Mouse (Mus musculus): ENCODE data around the gene AC134908.4. TPM values are rescaled to one million over a fixed set of nuclear protein-coding genes. Genes with fewer than 3 reads are reported as not detected.

The AC134908.4 gene
- polyA plus RNA-seq, 1 experiment from 2014 or later, result 0.29 TPM

DNA sequence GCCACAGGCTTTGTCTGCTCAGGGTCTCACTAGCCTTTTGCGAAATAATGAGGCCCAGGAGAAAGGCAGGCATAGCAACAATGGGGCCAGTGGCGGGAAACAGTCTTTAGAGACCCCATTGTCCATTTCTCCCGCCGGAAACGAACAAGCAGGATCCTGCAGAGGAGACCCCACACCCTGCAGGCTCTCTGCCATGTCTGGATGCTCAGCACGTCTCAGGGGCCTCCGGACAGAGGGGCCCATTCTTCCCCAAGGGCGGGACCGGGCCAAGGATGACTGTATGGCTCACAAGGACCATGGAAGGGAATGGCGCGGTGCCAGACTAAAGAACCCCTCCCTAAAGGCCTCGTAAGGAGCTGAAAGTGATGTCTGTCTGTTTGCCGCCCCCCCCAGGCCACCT, 1.3 kb downstream of the AC134908.4 start:
- no peak overlapping the region for H3K4me2 ChIP-seq (ENCODE audit: low read depth, severe bottlenecking)
- no peak overlapping the region for H3K9ac ChIP-seq (ENCODE audit: low read length)
- H3K4me1 ChIP-seq (ENCODE audit: control insufficient read depth, insufficient read depth, low read length), result peaks cover 35% of the 10 kb centered on the region
- H3K27me3 ChIP-seq (ENCODE audit: control insufficient read depth, insufficient read depth, low read length), result no peaks in the 10 kb centered on the region
- DNase-seq (ENCODE audit: low spot score) (no peak), ATAC-seq (ENCODE audit: insufficient number of reproducible peaks, low FRiP score, low TSS enrichment, low read depth) (no peak)
- no peak overlapping the region for H3K27ac ChIP-seq (replicated peaks; ENCODE audit: low read depth, low read length)
- no peaks in the 10 kb centered on the region for H3K9me3 ChIP-seq (ENCODE audit: control insufficient read depth, low read length)
- 86% methylated on average over 13 of the region's 13 CpGs for WGBS
- no peak overlapping the region for H3K4me3 ChIP-seq (ENCODE audit: low read depth, low read length)
- 0 out of 2 replicates have a peak, but pooled peaks cover 3% of the 10 kb centered on the region for H3K36me3 ChIP-seq (ENCODE audit: control insufficient read depth, insufficient read depth, low read length)

DNA sequence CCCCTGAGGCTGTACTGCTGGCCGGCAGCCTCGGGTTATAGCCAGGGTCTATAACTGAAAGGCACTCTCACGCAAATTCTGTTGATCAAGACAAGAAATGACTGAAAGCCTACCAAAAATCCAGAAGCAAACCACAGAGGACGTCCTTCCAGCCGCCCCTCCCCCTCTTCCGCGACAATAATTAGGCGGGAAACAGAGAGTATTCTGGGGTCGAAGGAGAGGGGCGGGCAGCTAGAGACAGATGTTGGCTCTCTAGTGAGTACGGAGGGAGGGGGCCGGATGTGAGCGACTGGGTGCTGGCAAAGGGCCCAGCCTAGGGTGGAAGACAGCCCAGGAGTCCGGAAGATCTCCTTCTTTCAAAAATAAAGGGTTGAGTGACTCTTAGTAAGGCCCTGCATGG, 2.8 kb downstream of the AC134908.4 start, which contains the start of gene Fam173a:
Fam173a (minus strand) TSS at position 287 of the 400 bp plus-strand sequence.
- Histone ChIP-seq H3K4me2 (ENCODE audit: low read depth, severe bottlenecking) (peak within 1 kb of the TSS; percentile 90), H3K9ac (ENCODE audit: low read length) (peak within 1 kb of the TSS; percentile 71), H3K4me3 (ENCODE audit: low read depth, low read length) (peak within 1 kb of the TSS; percentile 66), H3K4me1 (ENCODE audit: control insufficient read depth, insufficient read depth, low read length) (peaks cover 34% of the 10 kb centered on the region), H3K9me3 (ENCODE audit: control insufficient read depth, low read length) (no peaks in the 10 kb centered on the region), H3K27ac (replicated peaks; ENCODE audit: low read depth, low read length) (peak within 1 kb of the TSS; percentile 79), H3K36me3 (ENCODE audit: control insufficient read depth, insufficient read depth, low read length) (0 out of 2 replicates have a peak, but pooled peaks cover 10% of the 10 kb centered on the region), H3K27me3 (ENCODE audit: control insufficient read depth, insufficient read depth, low read length) (no peaks in the 10 kb centered on the region)
- under 1% methylated on average over 14 of the region's 14 CpGs for WGBS
- DNase-seq (ENCODE audit: low spot score) (peak; percentile 76), ATAC-seq (ENCODE audit: insufficient number of reproducible peaks, low FRiP score, low TSS enrichment, low read depth) (no peak)

DNA sequence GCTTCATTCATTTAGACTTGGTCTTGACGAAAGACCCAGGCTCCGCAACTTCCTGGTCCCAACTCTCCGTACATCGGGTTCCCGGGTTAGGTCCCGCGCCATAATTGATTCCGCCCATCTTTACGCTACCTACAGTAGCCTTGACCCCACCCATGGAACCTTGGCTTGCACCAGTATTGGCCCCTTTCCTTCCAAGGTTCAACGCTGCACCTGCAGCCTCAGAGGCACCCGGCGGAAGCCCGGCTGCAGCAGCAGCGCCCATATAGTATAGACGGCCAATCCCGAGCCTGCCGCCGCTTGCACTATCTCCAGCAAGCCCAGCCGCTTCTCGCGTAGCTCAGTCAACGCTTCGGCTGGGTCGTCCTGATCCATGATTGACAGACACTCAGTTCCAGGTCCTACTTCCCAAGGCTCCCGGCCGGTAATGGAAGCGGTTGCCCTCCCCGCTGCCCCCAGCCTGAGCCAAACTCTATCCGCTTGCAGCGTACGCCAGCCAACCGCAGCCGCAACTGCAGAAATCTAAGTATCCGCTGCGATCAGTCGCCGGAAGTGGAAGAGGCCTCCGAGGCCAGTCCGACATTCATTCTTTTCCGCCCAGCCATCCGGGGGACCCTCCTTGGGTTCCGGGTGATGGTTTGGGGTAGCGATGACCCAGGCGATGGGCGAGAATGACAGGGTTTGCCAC, 3.5 kb downstream of the AC134908.4 start:
- ATAC-seq (ENCODE audit: insufficient number of reproducible peaks, low FRiP score, low TSS enrichment, low read depth) (peak; percentile 26), DNase-seq (ENCODE audit: low spot score) (peak; percentile 91)
- H3K9ac ChIP-seq (ENCODE audit: low read length), result peak overlapping the region; percentile 71
- peak overlapping the region; percentile 79 for H3K27ac ChIP-seq (replicated peaks; ENCODE audit: low read depth, low read length)
- peak overlapping the region; percentile 90 for H3K4me2 ChIP-seq (ENCODE audit: low read depth, severe bottlenecking)
- no peaks in the 10 kb centered on the region for H3K27me3 ChIP-seq (ENCODE audit: control insufficient read depth, insufficient read depth, low read length)
- 0 out of 2 replicates have a peak, but pooled peaks cover 11% of the 10 kb centered on the region for H3K36me3 ChIP-seq (ENCODE audit: control insufficient read depth, insufficient read depth, low read length)
- peak overlapping the region; percentile 66 for H3K4me3 ChIP-seq (ENCODE audit: low read depth, low read length)
- peaks cover 30% of the 10 kb centered on the region for H3K4me1 ChIP-seq (ENCODE audit: control insufficient read depth, insufficient read depth, low read length)
- H3K9me3 ChIP-seq (ENCODE audit: control insufficient read depth, low read length), result no peaks in the 10 kb centered on the region
- WGBS, result under 1% methylated on average over 45 of the region's 45 CpGs

DNA sequence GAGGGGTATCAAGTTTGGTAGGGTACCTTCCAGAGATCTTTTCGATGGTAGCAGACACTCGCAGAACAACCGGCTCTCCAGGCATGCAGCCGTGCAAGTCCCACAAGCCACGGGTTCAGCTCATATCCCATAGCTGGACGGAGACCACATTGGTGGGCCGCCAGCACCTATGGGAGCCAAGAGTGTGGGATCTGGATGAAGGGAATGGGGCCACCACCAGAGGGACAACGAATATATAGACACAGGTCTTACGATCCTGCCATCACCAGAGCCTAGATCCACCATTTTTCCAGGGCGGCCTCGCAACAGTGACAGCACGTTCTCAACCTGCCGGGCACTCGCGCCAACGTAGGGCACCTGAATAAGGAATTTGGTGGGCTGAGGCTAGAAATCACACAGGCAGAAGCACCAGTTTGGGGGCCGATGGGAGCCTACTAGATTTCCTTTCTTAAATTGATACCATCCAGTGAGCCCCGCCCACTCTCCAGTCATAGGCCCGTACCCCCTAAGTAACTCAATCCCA, 4.1 kb downstream of the AC134908.4 start:
- ATAC-seq (ENCODE audit: insufficient number of reproducible peaks, low FRiP score, low TSS enrichment, low read depth), result peak; percentile 1; the same call in 1 of the 2 replicates
- Histone ChIP-seq H3K4me3 (ENCODE audit: low read depth, low read length) (peak overlapping the region; percentile 66), H3K9me3 (ENCODE audit: control insufficient read depth, low read length) (no peaks in the 10 kb centered on the region), H3K9ac (ENCODE audit: low read length) (peak overlapping the region; percentile 71), H3K36me3 (ENCODE audit: control insufficient read depth, insufficient read depth, low read length) (0 out of 2 replicates have a peak, but pooled peaks cover 11% of the 10 kb centered on the region), H3K4me1 (ENCODE audit: control insufficient read depth, insufficient read depth, low read length) (peaks cover 30% of the 10 kb centered on the region), H3K27ac (replicated peaks; ENCODE audit: low read depth, low read length) (peak overlapping the region; percentile 79), H3K27me3 (ENCODE audit: control insufficient read depth, insufficient read depth, low read length) (no peaks in the 10 kb centered on the region), H3K4me2 (ENCODE audit: low read depth, severe bottlenecking) (peak overlapping the region; percentile 90)
- 32% methylated on average over 19 of the region's 19 CpGs for WGBS
- DNase-seq (ENCODE audit: low spot score), result no peak

DNA sequence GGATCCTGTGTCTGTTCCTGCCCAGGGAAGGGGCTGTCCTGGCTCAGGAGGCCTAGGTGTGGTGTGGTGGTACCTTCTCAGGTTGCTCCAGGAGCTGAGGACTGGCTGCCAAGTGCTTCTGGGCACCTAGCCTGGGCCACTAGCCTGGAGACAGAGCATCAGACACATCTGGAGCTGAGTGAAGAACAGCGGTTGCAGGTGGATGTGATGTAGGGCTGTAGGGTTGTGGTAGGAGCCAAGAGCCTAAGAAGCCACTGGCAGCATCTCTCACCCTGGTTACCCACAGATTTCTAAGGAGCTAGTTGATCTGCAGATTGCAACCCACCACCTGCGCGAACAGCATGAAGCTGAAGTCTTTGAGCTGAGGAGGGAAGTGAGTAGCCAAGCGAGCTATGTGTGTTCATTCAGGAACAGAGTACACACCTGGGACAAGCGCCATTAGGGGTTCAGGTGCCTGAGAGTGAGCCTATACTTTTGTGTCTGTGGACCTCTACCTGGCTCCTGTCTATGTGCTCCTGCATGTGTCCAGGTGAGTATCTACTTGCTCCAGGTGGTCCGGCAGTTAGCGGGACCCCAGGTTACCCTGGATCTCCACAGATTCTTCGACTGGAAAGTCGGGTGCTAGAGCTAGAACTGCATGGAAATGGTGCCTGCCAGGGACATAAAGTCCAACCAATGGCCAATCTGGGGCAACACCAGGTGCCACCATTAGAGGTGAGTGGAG, 8.5 kb downstream of the AC134908.4 start:
- WGBS, result 92% methylated on average over 9 of the region's 9 CpGs
- DNase-seq (ENCODE audit: low spot score) (no peak), ATAC-seq (ENCODE audit: insufficient number of reproducible peaks, low FRiP score, low TSS enrichment, low read depth) (no peak)
- Histone ChIP-seq H3K27me3 (ENCODE audit: control insufficient read depth, insufficient read depth, low read length) (no peaks in the 10 kb centered on the region), H3K4me2 (ENCODE audit: low read depth, severe bottlenecking) (no peak overlapping the region; the same call in 1 of the 2 replicates), H3K36me3 (ENCODE audit: control insufficient read depth, insufficient read depth, low read length) (peaks cover 27% of the 10 kb centered on the region), H3K27ac (replicated peaks; ENCODE audit: low read depth, low read length) (no peak overlapping the region), H3K4me3 (ENCODE audit: low read depth, low read length) (no peak overlapping the region), H3K9me3 (ENCODE audit: control insufficient read depth, low read length) (no peaks in the 10 kb centered on the region), H3K4me1 (ENCODE audit: control insufficient read depth, insufficient read depth, low read length) (peaks cover 27% of the 10 kb centered on the region), H3K9ac (ENCODE audit: low read length) (no peak overlapping the region)

DNA sequence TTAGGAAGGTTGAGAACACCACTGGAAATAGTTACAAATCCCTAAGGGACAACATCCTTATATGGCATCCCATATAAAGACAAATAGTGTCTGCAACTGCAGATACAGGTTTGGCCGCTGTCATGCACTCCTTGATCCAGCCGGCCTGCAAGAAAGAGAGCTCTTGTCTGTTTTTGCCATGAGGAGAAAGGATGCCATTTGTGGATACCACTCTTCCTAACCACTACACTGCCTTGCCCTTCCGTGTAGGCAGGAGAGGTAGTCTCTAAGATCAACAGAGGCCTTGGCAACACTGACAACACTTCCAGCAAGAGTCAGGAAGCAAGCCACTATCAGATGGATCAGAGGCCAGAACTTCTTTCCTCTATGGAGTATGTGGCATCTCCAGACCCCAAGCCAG, 9.2 kb downstream of the AC134908.4 start, which contains the start of gene Ccdc78:
Ccdc78 (plus strand) TSS at position 301 of the 400 bp plus-strand sequence.
- 86% methylated on average over 3 of the region's 3 CpGs for WGBS
- DNase-seq (ENCODE audit: low spot score) (no peak), ATAC-seq (ENCODE audit: insufficient number of reproducible peaks, low FRiP score, low TSS enrichment, low read depth) (no peak)
- Histone ChIP-seq H3K36me3 (ENCODE audit: control insufficient read depth, insufficient read depth, low read length) (peaks cover 29% of the 10 kb centered on the region), H3K4me1 (ENCODE audit: control insufficient read depth, insufficient read depth, low read length) (peaks cover 24% of the 10 kb centered on the region), H3K27me3 (ENCODE audit: control insufficient read depth, insufficient read depth, low read length) (no peaks in the 10 kb centered on the region), H3K4me3 (ENCODE audit: low read depth, low read length) (peak within 1 kb of the TSS; percentile 76), H3K4me2 (ENCODE audit: low read depth, severe bottlenecking) (peak within 1 kb of the TSS; percentile 85), H3K9me3 (ENCODE audit: control insufficient read depth, low read length) (no peaks in the 10 kb centered on the region), H3K9ac (ENCODE audit: low read length) (peak within 1 kb of the TSS; percentile 64), H3K27ac (replicated peaks; ENCODE audit: low read depth, low read length) (peak within 1 kb of the TSS; percentile 87)

DNA sequence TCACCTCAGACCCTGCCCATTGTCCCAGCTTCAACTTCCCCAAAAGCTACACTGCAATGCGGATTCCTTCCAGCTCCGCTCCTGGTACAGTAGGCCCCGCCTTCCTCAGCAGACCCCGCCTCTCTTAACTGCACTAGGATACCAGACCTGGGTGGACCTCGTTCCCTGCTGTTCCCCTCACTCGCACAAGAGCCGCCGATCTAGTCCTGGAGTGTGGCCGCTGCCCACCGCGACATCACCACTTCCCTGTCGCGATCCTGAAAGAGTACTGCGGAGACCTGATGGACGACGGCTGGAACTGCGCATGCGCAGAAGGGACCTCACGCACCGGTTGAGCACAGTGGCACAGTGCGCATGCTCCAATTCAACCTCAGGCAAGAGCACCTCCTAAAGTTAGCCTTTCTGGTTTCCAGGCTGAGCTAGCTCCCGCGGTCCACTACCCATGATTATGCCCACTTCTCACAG, 10.1 kb downstream of the AC134908.4 start, which contains the start of gene Haghl:
Haghl (minus strand) TSS at position 393 of the 465 bp plus-strand sequence.
- WGBS, result under 1% methylated on average over 23 of the region's 23 CpGs
- peak within 1 kb of the TSS; percentile 87 for H3K27ac ChIP-seq (replicated peaks; ENCODE audit: low read depth, low read length)
- peak within 1 kb of the TSS; percentile 64 for H3K9ac ChIP-seq (ENCODE audit: low read length)
- DNase-seq (ENCODE audit: low spot score) (peak; percentile 99), ATAC-seq (ENCODE audit: insufficient number of reproducible peaks, low FRiP score, low TSS enrichment, low read depth) (peak; percentile 76)
- H3K4me2 ChIP-seq (ENCODE audit: low read depth, severe bottlenecking), result peak within 1 kb of the TSS; percentile 85
- H3K4me3 ChIP-seq (ENCODE audit: low read depth, low read length), result peak within 1 kb of the TSS; percentile 76
- no peaks in the 10 kb centered on the region for H3K27me3 ChIP-seq (ENCODE audit: control insufficient read depth, insufficient read depth, low read length)
- peaks cover 32% of the 10 kb centered on the region for H3K36me3 ChIP-seq (ENCODE audit: control insufficient read depth, insufficient read depth, low read length)
- H3K9me3 ChIP-seq (ENCODE audit: control insufficient read depth, low read length), result no peaks in the 10 kb centered on the region
- peaks cover 22% of the 10 kb centered on the region for H3K4me1 ChIP-seq (ENCODE audit: control insufficient read depth, insufficient read depth, low read length)

Measured in limb, embryonic 11.5 days (tissue).